Mouse (Mus musculus): ENCODE measurements at regions not wholly inside any gene's neighbourhood (a gene's known extent, or its start where the extent isn't known, plus 50 kb on each side); places are given as distances from the start of the nearest gene placed in this dataset.

GRCm38 (mm10) chr2:21030650-21031049, 62.0 kb upstream of the Arhgap21 start:
- Histone ChIP-seq H3K4me3 (ENCODE audit: low read depth, low read length) (no peak overlapping the region), H3K9ac (no peak overlapping the region), H3K9me3 (ENCODE audit: low read length) (no peaks in the 10 kb centered on the region), H3K27ac (ENCODE audit: low read depth, low read length) (no peak overlapping the region), H3K36me3 (ENCODE audit: insufficient read depth) (no peaks in the 10 kb centered on the region), H3K4me2 (ENCODE audit: low read depth) (no peak overlapping the region), H3K4me1 (ENCODE audit: insufficient read depth) (no peaks in the 10 kb centered on the region), H3K27me3 (ENCODE audit: insufficient read depth, low read length) (no peaks in the 10 kb centered on the region)
- 74% methylated on average over 4 of the region's 4 CpGs for WGBS
- DNase-seq (no peak), ATAC-seq (no peak)
- TF ChIP-seq CTCF (IDR thresholded peaks at IDR 0.05; ENCODE audit: low read depth), result no peak

DNA sequence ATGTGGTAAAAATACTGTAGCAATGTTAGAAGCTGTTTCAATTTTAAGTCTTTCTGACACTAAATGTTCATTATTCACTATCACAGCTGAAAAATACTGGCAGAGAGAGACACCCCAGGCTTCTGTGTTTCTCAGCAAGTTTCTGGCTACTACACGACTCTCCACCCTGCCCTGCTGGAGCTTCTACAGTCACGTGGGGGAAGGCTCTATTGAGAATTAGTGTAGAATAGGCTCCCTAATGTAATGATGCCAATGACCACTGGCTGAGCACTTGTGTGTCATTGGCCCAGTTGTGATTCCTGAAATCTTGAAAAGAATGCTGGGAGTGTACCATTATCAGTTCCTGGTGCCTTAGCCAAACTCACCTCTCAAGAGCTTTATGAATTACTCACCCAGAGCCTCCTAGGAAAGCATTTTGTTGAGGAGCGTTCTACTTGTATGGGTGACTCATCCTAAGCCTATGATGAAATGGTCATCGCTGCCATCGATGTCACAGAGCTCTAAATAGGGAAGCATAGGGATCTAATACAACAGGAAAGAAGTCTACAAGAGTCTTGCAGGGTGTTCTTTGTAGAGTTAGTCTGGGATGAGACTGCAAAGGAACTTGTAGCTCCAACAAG, 60.8 kb upstream of the Arhgap21 start:
- DNase-seq, result no peak
- 63% methylated on average over 5 of the region's 5 CpGs for WGBS

DNA sequence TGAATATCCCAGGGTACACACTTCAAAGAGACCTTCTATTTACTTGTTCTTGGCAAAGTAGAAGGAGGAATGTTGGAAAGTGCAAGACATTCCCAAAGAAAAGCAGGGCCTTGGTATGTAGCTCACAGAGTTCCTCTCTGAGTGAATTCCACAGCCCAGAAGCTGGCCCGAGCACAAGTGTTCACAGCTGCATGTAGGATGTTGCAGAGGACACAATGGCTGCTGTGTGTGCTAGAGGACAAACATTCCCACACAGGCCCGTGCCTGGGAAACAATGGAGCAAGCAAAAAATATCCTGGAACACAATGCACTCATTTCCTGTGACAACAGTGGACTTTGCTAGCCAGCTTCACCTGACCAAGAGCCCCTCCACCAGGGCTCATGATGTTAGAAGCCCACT, 59.9 kb upstream of the Arhgap21 start:
- 21% methylated on average over 2 of the region's 2 CpGs for WGBS
- ATAC-seq (peak; percentile 53), DNase-seq (no peak)
- no peaks in the 10 kb centered on the region for H3K36me3 ChIP-seq (ENCODE audit: insufficient read depth)
- H3K4me2 ChIP-seq (ENCODE audit: low read depth), result no peak overlapping the region
- no peak overlapping the region for H3K4me3 ChIP-seq (ENCODE audit: low read depth, low read length)
- no peak overlapping the region for H3K9ac ChIP-seq
- H3K4me1 ChIP-seq (ENCODE audit: insufficient read depth), result no peaks in the 10 kb centered on the region
- no peaks in the 10 kb centered on the region for H3K27me3 ChIP-seq (ENCODE audit: insufficient read depth, low read length)
- no peaks in the 10 kb centered on the region for H3K9me3 ChIP-seq (ENCODE audit: low read length)
- no peak for TF ChIP-seq CTCF (IDR thresholded peaks at IDR 0.05; ENCODE audit: low read depth)
- peak overlapping the region; percentile 45; the same call in 1 of the 2 replicates for H3K27ac ChIP-seq (ENCODE audit: low read depth, low read length)

More for the DNA sequence above, 60.8 kb upstream of the Arhgap21 start:
- TF ChIP-seq CTCF (IDR thresholded peaks at IDR 0.05; ENCODE audit: low read depth), result no peak
- Histone ChIP-seq H3K36me3 (ENCODE audit: insufficient read depth) (no peaks in the 10 kb centered on the region), H3K9ac (no peak overlapping the region), H3K27me3 (ENCODE audit: insufficient read depth, low read length) (no peaks in the 10 kb centered on the region), H3K4me1 (ENCODE audit: insufficient read depth) (no peaks in the 10 kb centered on the region), H3K27ac (ENCODE audit: low read depth, low read length) (no peak overlapping the region), H3K4me3 (ENCODE audit: low read depth, low read length) (no peak overlapping the region), H3K4me2 (ENCODE audit: low read depth) (no peak overlapping the region), H3K9me3 (ENCODE audit: low read length) (no peaks in the 10 kb centered on the region)
- ATAC-seq, result no peak; the same call in 1 of the 2 replicates

GRCm38 (mm10) chr2:21018535-21018934, 49.9 kb upstream of the Arhgap21 start:
- ATAC-seq (no peak), DNase-seq (no peak)
- no peak overlapping the region for H3K4me2 ChIP-seq (ENCODE audit: low read depth)
- no peaks in the 10 kb centered on the region for H3K4me1 ChIP-seq (ENCODE audit: insufficient read depth)
- no peaks in the 10 kb centered on the region for H3K9me3 ChIP-seq (ENCODE audit: low read length)
- no peak overlapping the region for H3K9ac ChIP-seq
- H3K4me3 ChIP-seq (ENCODE audit: low read depth, low read length), result no peak overlapping the region
- WGBS, result 81% methylated on average over 1 of the region's 1 CpGs
- TF ChIP-seq CTCF (IDR thresholded peaks at IDR 0.05; ENCODE audit: low read depth), result no peak
- H3K27me3 ChIP-seq (ENCODE audit: insufficient read depth, low read length), result no peaks in the 10 kb centered on the region
- no peaks in the 10 kb centered on the region for H3K36me3 ChIP-seq (ENCODE audit: insufficient read depth)
- no peak overlapping the region for H3K27ac ChIP-seq (ENCODE audit: low read depth, low read length)

All from forebrain, postnatal 0 days (tissue).